Mouse (Mus musculus) telencephalon, adult 2 months (tissue): ENCODE data around the gene Cidec.

Experiments
- DNase-seq: peaks from one replicate; pipeline ENCODE4 v3.0.0-alpha.2; 2011; ENCODE audit warnings: low read depth, low spot score

Cidec gene

DNA sequence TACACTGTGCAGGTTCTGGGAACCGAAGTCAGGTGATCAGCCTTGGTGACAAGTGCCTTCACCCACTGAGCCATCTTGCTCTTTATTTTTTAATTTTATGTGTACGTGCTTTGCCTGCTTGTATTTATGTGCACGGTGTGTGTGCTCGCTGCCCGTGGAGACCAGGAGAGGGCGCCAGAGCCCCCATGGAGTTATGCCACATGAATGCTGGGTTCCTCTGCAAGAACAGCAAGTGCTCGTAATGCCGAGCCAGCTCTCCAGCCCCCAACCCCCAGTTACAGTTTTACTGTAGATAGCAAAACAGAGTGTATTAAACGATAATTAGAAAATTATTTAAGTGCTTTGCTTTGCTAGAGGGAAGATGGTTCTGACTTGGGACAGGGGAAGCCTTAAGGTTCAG is 28.9 kb downstream of the Cidec start:
- no peak for DNase-seq

DNA sequence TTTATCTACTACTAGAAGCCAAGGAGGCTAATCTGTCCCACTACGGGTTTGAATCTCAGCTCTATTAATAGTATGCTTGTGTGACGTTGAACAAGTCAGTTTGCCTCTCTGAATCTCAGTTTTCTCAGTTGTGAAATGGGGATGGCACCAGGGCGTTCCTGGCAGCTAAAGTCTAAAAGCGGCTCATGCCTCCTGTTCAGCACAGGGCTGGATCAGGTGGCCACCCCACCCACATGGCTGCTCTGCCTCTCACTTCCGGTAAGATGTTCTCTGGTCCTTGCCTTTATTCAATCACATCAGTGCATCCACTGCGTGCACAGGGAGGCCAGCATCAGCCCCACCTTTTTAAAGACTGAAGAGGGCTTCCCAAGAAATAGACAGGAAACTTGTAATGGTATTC is 30.1 kb downstream of the Cidec start:
- peak; percentile 81 for DNase-seq

DNA sequence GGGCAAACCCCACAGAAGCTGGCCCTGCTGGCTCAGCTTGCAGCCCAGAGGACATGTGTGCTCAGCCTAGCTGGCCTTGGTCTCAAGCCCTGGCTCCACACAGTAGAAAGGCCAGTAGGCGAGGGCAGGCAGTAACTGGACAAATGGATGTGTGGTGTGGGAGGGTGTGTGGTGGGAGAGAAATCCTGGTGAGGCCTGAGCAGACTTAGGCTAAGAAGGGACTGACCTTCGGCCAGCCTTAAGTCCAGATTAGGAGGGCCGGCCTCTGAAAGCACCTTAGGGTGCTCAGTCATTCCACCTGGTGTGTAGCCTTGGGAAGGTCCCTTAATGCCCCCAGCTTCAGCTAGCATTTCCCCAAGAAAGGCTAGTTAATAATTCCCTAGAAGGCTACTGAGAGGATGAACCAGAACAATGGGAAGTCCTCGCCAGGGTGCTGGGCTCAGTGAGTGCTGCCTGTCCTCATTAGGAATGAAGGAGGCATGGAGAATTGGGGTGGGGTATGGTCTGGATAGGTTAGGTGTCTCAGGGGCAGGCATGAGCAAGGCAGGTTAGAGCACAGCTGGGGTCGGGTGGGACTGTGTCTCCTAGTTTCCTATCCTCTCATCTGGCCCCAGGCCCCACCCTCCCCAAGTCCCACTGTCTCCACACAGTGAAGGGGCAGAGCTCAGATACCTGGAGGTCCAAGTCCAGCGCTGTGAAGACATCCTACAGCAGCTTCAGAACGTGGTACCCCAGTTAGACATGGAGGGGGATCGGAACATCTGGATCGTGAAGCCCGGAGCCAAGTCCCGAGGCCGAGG is 30.7 kb downstream of the Cidec start:
- no peak for DNase-seq

DNA sequence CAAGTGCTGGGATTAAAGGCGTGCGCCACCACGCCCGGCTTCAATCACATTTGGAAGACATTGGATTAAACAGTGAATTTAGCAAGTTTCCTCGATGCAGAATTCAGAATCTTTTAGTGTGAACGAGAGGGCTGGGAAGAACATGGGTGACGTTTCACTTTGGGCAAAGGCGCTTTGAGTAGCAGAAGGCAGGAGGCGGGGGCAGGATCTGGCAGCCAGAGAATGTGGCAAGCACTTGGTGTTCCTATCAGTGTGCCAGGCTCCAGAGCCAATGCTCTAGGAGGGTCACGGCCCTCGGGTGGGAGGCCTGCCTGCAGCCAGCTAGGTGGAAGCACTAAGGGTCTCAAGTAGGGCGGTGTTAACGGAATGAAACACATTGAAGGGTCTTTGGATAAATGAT is 33.5 kb downstream of the Cidec start:
- DNase-seq, result peak; percentile 59

DNA sequence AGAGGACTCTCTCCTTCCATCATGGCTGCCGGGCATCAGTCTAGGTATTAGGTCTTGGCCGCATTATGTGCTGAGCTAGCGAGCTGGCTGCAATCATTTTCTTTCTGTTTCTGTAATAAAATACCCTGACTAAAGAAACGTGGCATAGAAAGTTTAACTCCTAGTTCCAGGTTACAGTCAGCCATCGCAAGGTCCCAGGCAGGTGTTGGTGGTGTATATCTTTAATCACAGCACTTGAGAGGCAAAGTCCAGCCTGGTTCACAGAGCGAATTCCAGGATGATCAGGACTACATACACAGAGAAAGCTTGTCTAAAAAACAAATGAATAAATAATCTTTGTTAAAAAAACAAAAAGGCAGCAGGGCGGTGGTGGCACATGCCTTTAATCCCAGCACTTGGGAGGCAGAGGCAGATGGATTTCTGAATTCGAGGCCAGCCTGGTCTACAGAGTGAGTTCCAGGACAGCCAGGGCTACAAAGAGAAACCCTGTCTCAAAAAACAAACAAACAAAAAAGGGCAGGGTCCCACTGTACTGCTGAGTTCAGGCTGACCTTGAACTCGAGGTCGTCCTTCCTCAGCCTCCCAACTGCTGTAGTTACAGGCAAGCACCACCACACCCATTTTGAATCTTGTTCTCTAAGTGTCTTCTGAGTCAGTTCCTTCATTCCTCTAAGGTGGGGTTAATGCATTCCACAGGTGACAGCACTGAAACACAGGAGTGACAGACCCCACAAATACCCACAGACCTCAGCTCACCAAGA is 39.1 kb downstream of the Cidec start:
- no peak for DNase-seq

DNA sequence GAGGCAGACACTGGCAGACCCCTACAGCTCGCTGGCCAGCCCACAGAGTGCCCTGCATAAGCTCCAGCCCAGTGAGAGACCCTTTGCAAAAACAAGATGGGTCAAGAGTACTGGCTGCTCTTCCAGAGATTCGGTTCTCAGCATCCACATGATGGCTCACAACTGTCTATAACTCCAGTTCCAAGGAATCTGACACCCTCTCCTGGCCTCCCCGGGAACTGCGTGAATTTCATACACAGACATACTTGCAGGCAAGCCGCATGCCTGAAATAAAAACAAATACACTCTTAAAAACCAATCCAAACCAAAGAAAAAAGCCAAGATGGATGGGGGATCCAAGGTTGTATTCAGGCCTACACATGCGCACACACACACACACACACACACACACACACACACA is 40.1 kb downstream of the Cidec start:
- no peak for DNase-seq

DNA sequence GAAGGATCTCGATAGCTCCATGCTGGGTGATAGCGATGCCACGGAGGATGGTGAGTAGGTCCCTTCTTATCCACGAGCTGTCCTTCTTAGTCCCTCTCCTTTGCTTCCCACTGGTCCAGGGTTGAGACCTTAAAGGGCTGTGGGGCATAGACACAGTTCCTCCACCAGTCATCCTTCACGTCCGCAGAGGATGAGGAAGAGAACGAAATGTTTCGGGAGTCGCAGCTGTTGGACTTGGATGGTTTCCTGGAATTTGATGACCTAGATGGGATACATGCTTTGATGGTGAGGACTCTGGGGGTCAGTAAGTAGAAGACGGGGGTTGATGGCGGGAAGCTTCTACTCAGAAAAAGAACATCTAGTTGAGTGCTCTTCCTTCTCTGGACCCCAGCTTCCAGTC is 40.7 kb downstream of the Cidec start:
- no peak for DNase-seq

DNA sequence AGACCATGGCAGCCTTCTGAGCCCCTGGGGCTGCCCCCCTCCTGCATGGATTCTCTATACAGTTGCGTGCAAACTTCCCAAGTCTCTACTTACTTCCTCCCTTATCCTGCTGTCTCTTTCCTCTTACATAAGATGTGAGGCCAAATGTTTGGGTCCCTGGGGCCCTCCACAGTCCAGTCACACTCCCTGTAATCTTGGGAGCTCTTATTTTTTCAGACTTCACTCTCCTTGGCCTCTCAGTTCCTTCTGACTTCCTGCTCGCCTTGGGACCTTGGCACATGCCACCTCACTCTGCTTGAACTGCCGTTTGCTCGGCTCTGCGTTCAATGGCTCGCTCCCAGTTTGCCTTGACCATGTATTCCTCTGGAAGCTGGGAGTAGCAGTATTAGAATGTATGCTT is 41.6 kb downstream of the Cidec start:
- no peak for DNase-seq

DNA sequence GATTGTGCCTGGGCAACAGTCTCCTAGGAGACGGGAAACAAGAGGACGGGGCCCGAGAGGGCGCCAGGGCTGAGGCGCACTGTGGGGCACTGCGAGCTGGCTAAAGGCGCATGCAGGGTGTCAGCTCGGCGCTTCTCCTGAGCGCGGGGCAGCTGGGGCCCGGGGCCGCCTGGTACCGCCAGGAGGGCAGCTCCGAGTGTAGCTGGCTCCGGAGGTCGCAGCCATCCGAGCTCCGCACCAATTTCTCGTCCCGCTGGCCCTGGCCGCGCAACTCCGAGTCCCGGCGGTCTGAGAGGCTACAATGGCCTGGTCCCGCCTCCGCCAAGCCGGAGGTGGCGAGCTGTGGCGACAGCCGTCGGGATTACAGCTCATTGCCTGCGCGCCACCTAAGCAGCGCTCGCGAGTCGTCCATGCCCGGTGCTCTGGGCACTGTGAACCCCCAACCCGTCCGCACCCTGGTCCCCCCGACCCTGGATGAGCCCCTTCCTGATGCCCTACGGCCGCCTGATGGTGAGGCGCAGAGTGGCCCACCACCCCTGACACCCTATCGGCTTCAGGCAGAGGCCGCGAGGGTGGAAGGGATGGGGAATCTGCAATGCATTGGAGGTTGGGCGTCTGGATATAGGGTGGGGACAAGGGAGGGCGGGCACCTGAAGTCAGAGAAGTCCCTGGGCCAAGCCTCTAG is 43.0 kb downstream of the Cidec start:
- no peak for DNase-seq

DNA sequence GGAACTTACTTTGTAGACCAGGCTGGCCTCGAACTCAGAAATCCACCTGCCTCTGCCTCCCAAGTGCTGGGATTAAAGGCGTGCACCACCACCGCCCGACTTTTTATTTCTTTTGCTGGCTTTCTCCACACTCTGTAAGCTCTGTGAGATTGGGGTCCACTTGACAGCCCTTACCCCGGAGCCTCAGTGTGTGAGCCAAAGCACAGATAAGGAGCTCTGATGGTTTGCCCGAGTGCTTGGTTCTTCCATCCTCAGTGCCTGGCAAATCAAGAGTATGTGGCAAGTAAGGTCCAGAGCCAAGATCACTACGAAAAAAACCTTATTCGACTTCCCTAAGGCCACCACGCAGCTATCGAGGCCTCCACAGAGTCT is 43.6 kb downstream of the Cidec start:
- no peak for DNase-seq

DNA sequence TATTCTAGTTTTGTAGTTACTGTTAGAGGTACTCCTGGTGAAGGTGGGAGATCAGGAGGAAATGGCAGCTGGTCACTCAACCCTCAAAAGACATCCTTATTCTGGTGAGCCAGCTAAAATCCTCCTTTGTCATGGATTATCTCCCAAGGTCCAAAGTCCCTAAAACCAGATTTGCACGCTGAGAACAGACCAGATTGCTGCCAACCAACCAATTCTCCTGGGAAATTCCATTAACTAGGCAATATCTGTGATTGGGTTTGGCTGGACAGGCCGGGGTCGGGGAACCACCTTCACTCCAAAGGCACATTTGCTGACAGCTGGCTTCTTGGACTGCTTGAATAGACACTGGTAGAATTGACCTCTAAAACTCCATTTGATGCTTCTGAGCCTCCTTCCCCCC is 44.8 kb downstream of the Cidec start:
- no peak for DNase-seq

DNA sequence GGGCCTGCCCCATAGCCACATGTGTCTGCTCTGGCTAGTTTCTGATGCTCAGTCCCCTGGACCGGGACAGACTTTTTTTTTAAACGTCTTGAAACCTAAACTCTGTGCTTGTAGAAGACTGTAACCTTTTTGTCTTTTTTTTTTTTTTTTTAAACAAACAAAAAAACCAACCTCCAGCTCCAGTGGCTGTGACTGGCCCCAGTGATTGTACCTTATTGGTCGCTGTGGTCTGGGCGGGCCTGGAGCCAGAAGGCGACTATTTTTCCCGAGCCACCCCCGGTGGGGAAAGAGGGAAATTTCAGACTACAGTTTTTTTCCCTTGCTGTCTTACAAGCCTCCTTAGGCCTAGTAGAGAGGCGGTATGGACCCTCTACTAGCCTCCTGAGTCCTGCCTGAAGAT is 46.6 kb downstream of the Cidec start, which contains the start of gene Ttll3:
Ttll3 (plus strand) TSS at position 301 of the 400 bp plus-strand sequence.
- no peak for DNase-seq

DNA sequence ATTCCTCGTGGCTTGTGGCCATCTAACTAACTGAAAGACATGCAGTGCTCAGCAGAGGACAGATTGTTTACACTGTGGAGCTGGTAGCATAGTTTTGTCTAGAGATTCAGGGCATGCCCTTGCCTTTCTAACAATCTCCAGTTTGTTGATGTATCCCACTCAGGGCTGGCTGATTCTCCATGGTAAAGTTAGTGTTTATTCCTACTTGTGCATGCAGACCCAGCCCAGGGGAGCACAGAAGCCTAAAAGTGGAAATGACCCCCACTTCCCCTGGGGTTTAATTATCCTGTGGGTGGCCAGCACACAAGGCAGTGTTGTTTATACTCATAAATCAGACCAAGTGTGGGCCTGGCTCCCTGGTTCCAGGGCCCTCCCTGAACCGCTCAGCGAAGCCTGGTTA is 49.5 kb downstream of the Cidec start:
- no peak for DNase-seq

DNA sequence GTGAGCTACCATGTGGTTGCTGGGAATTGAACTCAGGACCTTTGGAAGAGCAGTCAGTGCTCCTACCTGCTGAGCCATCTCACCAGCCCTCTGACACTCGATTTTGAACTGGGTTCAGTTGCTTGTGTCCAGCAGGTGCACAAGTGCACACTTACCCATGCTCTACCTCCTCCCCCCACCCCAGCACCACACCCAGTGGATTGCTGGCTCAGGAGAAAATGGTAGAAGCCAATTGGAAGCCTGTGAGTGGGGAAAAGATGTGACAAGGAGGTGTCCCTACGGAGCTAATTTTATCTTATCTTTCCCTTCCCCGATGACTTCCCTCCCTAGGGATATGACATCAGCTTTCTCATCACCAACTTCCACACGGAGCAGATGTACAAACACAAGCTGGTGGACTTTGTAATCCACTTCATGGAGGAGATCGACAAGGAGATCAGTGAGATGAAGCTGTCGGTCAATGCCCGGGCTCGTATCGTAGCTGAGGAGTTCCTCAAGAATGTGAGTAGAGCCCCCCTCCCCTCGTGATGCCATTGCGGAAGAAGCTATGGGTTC is 50.3 kb downstream of the Cidec start:
- DNase-seq, result no peak

DNA sequence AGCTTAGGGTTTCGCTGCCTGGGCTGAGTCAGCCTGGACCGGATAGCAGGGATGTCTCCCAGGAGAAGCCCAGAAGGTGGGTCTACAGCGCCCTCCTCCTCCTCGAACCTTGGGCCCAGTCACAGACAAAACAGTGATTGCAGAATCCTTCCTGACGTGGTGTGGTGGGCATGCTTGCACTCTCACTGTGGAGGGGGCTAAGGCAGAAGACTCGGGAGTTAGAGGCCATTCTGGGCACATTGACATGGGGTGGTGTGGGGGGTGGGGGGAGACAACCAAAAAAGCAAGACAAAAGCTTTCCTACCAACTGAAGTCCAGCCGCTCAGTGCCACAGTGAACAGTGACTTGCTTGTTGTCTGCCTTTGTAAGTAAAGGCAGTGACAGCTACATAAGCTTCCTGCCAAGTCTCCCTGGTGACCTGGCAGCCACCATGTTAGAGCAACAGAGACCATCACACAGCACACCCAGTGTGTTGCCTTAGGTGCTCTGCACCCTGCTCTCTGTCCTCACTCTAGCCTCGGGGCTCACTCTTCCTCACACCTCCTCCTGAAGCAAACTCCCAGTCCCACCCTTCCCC is 51.1 kb downstream of the Cidec start:
- no peak for DNase-seq

DNA sequence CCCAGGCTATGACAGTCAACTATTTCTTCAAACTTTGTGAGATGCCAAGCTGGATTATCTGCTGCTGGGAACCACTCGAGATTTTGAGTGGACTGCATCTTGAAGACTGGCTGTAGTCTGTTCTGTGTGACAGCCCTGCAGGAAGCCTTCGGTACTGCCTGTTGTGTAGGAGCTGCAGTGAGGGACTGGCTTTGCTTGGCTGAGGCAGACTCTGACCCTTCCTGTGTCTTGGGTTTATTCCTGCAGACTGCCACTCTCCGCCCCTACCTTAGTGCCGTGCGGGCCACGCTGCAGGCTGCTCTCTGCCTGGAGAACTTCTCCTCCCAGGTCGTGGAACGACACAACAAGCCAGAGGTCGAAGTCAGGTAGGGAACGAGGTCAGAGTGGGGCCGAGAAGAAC is 55.1 kb downstream of the Cidec start:
- DNase-seq, result no peak

DNA sequence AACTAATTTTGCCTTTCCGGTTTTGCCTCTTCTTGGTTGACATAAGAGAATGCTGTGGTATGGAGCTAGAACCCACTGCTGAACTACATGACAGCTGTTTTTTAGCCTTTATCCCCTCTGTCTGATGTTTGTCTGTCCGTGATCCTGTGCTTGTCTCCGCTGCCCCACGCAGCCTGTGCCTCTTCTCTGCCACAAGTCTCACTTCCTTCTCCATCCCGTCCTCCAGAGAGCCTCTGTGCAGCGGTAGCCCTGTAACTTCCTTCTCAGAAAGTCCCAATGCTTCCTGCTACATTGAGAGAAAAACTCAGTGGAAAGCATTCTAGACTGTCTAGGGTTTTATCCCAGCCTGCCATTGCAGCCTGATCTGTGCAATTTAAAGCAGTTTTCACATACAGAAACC is 56.3 kb downstream of the Cidec start:
- DNase-seq, result no peak

DNA sequence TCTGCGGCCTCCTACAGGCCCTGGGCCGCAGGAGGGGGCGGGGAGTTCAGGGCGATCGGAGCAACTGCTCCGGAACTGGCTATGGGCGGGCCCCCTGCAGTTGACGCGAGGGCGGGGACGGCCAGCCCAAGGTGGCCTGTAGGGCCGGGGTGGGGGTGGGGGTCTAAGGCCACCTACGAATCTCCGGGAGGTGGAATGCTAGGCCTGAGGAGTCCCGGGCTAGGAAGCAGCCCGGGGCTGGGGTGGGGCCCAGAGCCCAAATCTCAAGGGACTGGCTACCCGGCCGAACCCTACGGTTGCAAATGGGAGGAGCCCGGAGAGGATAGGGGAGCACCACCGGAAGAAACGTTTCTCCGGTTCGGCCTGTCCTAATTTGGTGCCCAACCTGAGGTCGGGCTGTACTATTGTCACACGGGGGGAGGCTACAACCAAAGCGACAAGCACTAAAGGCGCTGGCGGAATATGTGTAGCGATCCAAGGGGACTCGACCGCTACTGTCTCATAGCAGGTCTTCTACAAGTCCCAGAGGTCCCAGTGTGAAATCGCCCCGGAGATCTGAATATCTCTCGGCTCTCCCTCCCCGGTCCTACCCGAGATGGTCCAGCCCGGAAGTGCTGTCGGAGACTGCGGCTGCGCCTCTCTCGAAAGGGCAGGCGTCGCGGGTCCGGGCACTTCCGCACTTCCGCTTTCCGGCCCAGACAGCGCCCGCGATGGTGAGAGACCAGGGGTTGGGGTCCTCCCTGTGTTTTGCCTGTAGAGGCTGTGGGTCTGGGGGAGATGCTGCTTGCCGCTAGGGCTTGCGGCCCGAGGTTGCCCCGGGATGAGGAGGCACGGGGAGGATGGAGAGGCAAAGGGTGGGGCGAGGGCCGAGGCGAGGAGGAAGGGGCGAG is 57.8 kb downstream of the Cidec start, which contains the start of the genes Tada3 and Arpc4:
Tada3 (minus strand) TSS at position 388 of the 890 bp plus-strand sequence.
Arpc4 (plus strand) TSS at position 620 of the 890 bp plus-strand sequence.
- peak; percentile 95 for DNase-seq

DNA sequence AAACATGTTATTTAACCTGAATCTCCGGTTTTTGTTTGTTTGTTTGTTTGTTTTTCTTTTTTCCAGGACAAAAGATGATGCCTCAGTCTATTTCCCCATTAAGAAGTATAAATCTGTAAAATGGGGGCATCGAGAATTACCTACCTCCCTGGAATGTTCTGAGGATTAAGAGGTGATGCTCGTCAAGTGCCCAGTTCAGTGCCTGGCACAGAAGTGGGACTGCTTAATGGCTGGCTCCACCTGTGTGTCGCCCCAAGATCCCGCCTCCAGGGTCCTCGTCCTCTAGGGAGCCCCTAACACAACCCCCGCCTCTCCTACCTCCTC is 58.4 kb downstream of the Cidec start:
- no peak for DNase-seq
